Mouse (Mus musculus) lung, postnatal 0 days (tissue): ENCODE data around the gene Gm37240.

Experiments
- CTCF ChIP-seq: IDR thresholded peaks from 2 replicates; pipeline ENCODE4 v1.5.1; 2016; ENCODE audit warnings: antibody characterized with exemption, mild to moderate bottlenecking
- EP300 ChIP-seq: IDR thresholded peaks from 2 replicates; pipeline ENCODE4 v1.6.1; 2016; ENCODE audit warnings: antibody characterized with exemption, mild to moderate bottlenecking, control low read depth

DNA sequence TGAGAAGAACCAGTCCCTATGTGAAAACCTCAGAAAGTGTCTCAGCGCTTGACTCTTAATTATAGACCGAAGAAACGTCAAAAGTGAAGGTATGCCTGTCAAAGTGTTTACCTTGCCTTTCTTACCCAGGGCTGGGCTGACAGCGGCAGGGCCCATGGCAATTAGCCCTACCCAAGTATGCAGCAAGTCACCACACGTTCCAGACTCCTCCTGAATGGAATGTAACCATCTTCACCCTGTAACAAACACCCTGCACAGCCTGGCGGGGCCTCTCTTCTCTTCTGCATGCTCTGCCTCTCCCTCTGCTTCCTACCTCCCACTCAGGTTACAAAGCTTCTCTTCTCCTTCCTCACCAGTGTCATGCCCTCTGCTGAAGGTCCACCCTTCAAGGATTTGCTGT lies 44.5 kb upstream of the Gm37240 start:
- TF ChIP-seq CTCF: no peak
- no peak for TF ChIP-seq EP300
